Mouse (Mus musculus) MEL-GATA-1-ER (cell line): ENCODE data around the gene Thada.

Source experiments
- DNase-seq: peaks from one replicate; pipeline ENCODE4 v3.0.0-alpha.2; 2012; ENCODE audit warnings: low read depth; ENCODE audit errors: extremely low read depth

The Thada gene

GRCm38 (mm10) chr17:84164146-84164545 lies 301.9 kb downstream of the Thada start:
- DNase-seq = no peak

GRCm38 (mm10) chr17:84163066-84163785 lies 302.8 kb downstream of the Thada start:
- DNase-seq = no peak

- DNase-seq = no peak
Observed at GRCm38 (mm10) chr17:84162211-84162760, 303.7 kb downstream of the Thada start.

GRCm38 (mm10) chr17:84161231-84161854 lies 304.7 kb downstream of the Thada start:
- DNase-seq = no peak

GRCm38 (mm10) chr17:84158891-84159290 lies 307.1 kb downstream of the Thada start:
- DNase-seq = no peak

- DNase-seq = no peak
Observed at GRCm38 (mm10) chr17:84158461-84158795, 307.6 kb downstream of the Thada start.

- DNase-seq = no peak
Observed at GRCm38 (mm10) chr17:84157743-84158460, 308.1 kb downstream of the Thada start.

- DNase-seq = peak; percentile 92
Observed at GRCm38 (mm10) chr17:84156748-84157742, 309.0 kb downstream of the Thada start.

GRCm38 (mm10) chr17:84156227-84156573 lies 309.8 kb downstream of the Thada start:
- no peak for DNase-seq

- no peak for DNase-seq
Observed at GRCm38 (mm10) chr17:84155516-84156226, 310.3 kb downstream of the Thada start.

- no peak for DNase-seq
Observed at GRCm38 (mm10) chr17:84155029-84155338, 311.0 kb downstream of the Thada start.

GRCm38 (mm10) chr17:84154302-84155028 lies 311.5 kb downstream of the Thada start:
- DNase-seq = peak; percentile 65

- no peak for DNase-seq
Observed at GRCm38 (mm10) chr17:84152976-84153786, 312.8 kb downstream of the Thada start.

GRCm38 (mm10) chr17:84152206-84152975 lies 313.6 kb downstream of the Thada start:
- no peak for DNase-seq

GRCm38 (mm10) chr17:84151306-84151705 lies 314.7 kb downstream of the Thada start:
- no peak for DNase-seq

GRCm38 (mm10) chr17:84150291-84150690 lies 315.7 kb downstream of the Thada start:
- DNase-seq = no peak

- DNase-seq = no peak
Observed at GRCm38 (mm10) chr17:84149566-84149965, 316.4 kb downstream of the Thada start.
